Mouse (Mus musculus): Measurements from ENCODE around the gene Rpgrip1.

DNA sequence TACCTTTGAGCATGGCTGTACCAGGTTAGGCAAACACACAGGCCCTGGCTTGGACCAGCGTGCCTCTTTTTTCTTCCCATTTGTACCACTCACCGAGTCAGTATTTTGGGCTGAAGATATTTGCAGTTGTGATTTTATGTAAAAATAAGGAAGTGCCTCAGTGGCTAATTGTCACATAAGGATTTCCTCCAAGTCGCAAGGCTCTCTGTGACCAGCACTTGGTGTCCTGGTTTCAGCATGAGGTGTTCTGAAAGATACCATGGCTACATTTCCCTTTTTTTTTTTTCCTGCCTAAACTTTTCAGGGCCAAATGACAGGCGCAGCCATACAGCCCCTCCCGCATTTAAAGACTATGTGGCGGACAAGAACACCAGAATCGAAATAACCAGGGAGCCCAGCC, 9.7 kb downstream of the Rpgrip1 start:
- no peak for TF ChIP-seq EP300 (optimal IDR thresholded peaks at IDR 0.05)
- no peak for TF ChIP-seq CTCF (IDR thresholded peaks at IDR 0.05; ENCODE audit: low read depth)
